Comparison of ENCODE assay signal across 9 mouse cellular contexts in genomic region chr3:52676886-52677670, GRCm38 (mm10).
DNase-seq lines count a peak whose midpoint lies in the region; ATAC-seq and TF ChIP-seq lines count a peak whose summit lies in the region.
"Had no signal": no experiment of that assay in that cellular context is flagged by ENCODE, and none has a peak within 500 bp of the region (broad histone marks: within the 10 kb centered on the region; RNA-seq: fewer than 3 reads in every experiment).

No protein-coding gene starts in this region.

- no peak overlapping the region for H3K27ac ChIP-seq in hindbrain, embryonic 14.5 days
- H3K27ac ChIP-seq in hindbrain, embryonic 11.5 days (ENCODE audit: low read depth, low read length) = no peak overlapping the region
- H3K27ac ChIP-seq in hindbrain, postnatal 0 days = no peak overlapping the region
- no peak overlapping the region for H3K27ac ChIP-seq in stomach, postnatal 0 days (replicated peaks)
- H3K27ac ChIP-seq in midbrain, embryonic 16.5 days (ENCODE audit: low read length) = no peak overlapping the region
- H3K27ac ChIP-seq: liver, embryonic 15.5 days had no signal

- 67% methylated on average over 14 of the region's 14 CpGs for WGBS in hindbrain, embryonic 14.5 days
- 90% methylated on average over 14 of the region's 14 CpGs for WGBS in hindbrain, embryonic 11.5 days
- 61% methylated on average over 14 of the region's 14 CpGs for WGBS in hindbrain, postnatal 0 days
- WGBS in stomach, postnatal 0 days = 64% methylated on average over 14 of the region's 14 CpGs
- 84% methylated on average over 14 of the region's 14 CpGs for WGBS in midbrain, embryonic 16.5 days

- no peaks in the 10 kb centered on the region for H3K36me3 ChIP-seq in hindbrain, embryonic 14.5 days (replicated peaks; ENCODE audit: control insufficient read depth, insufficient read depth)
- H3K36me3 ChIP-seq in hindbrain, embryonic 11.5 days (ENCODE audit: control insufficient read depth, insufficient read depth, low read length) = no peaks in the 10 kb centered on the region
- H3K36me3 ChIP-seq in hindbrain, postnatal 0 days (ENCODE audit: insufficient read depth, low read length) = no peaks in the 10 kb centered on the region
- H3K36me3 ChIP-seq in stomach, postnatal 0 days (ENCODE audit: control insufficient read depth, insufficient read depth, low read length) = no peaks in the 10 kb centered on the region
- H3K36me3 ChIP-seq in midbrain, embryonic 16.5 days (ENCODE audit: control insufficient read depth, insufficient read depth, low read length) = no peaks in the 10 kb centered on the region
- H3K36me3 ChIP-seq: liver, embryonic 15.5 days had no signal

- DNase-seq in hindbrain, embryonic 14.5 days (ENCODE audit: low spot score) = no peak
- no peak for DNase-seq in hindbrain, embryonic 11.5 days (ENCODE audit: low spot score)
- DNase-seq in urinary bladder, postnatal 14 days (ENCODE audit: low spot score) = peak; percentile 24
- DNase-seq in urinary bladder, postnatal 25 days (ENCODE audit: low spot score) = no peak
- peak; percentile 49 for DNase-seq in hindbrain, postnatal 0 days (ENCODE audit: low spot score)
- DNase-seq in stomach, postnatal 0 days (ENCODE audit: low spot score) = no peak
- DNase-seq in urinary bladder, adult 2 months (ENCODE audit: low spot score) = no peak

- TF ChIP-seq CTCF in hindbrain, postnatal 0 days (IDR thresholded peaks at IDR 0.05; ENCODE audit: low read depth) = no peak
- no peak for TF ChIP-seq CTCF in stomach, postnatal 0 days (IDR thresholded peaks at IDR 0.05; ENCODE audit: low read depth)

- TF ChIP-seq EP300 in stomach, postnatal 0 days (optimal IDR thresholded peaks at IDR 0.05) = no peak

- peaks cover 27% of the 10 kb centered on the region for H3K27me3 ChIP-seq in hindbrain, embryonic 14.5 days (ENCODE audit: control insufficient read depth, insufficient read depth, low read length)
- peaks cover 21% of the 10 kb centered on the region for H3K27me3 ChIP-seq in hindbrain, embryonic 11.5 days (ENCODE audit: control insufficient read depth, insufficient read depth, low read length)
- no peaks in the 10 kb centered on the region; the same call in 1 of the 2 replicates for H3K27me3 ChIP-seq in hindbrain, postnatal 0 days (ENCODE audit: insufficient read depth, low read length)
- H3K27me3 ChIP-seq in stomach, postnatal 0 days (ENCODE audit: control insufficient read depth, insufficient read depth, low read length) = no peaks in the 10 kb centered on the region
- H3K27me3 ChIP-seq in midbrain, embryonic 16.5 days (ENCODE audit: control insufficient read depth, insufficient read depth, low read depth, low read length) = peaks cover 6% of the 10 kb centered on the region; the same call in 1 of the 2 replicates
- H3K27me3 ChIP-seq: liver, embryonic 15.5 days had no signal

- no peak overlapping the region for H3K9ac ChIP-seq in hindbrain, embryonic 14.5 days
- no peak overlapping the region for H3K9ac ChIP-seq in hindbrain, embryonic 11.5 days (ENCODE audit: low read depth, low read length)
- no peak overlapping the region for H3K9ac ChIP-seq in hindbrain, postnatal 0 days (replicated peaks; ENCODE audit: low read length)
- H3K9ac ChIP-seq in stomach, postnatal 0 days (ENCODE audit: low read length) = no peak overlapping the region
- H3K9ac ChIP-seq in midbrain, embryonic 16.5 days (ENCODE audit: low read depth, low read length) = no peak overlapping the region
- H3K9ac ChIP-seq: liver, embryonic 15.5 days had no signal

- ATAC-seq in hindbrain, embryonic 14.5 days (ENCODE audit: low FRiP score) = 0 out of 2 replicates have a peak, but pooled peaks have one; percentile 64
- no peak for ATAC-seq in hindbrain, embryonic 11.5 days (ENCODE audit: low FRiP score)
- peak; percentile 84 for ATAC-seq in hindbrain, postnatal 0 days
- peak; percentile 53; the same call in 1 of the 2 replicates for ATAC-seq in stomach, postnatal 0 days (ENCODE audit: low FRiP score, low TSS enrichment)
- ATAC-seq in midbrain, embryonic 16.5 days = no peak

- no peak overlapping the region for H3K4me2 ChIP-seq in hindbrain, embryonic 14.5 days (replicated peaks)
- H3K4me2 ChIP-seq in hindbrain, embryonic 11.5 days (replicated peaks; ENCODE audit: low read depth, low read length) = no peak overlapping the region
- no peak overlapping the region for H3K4me2 ChIP-seq in hindbrain, postnatal 0 days (ENCODE audit: low read depth, low read length)
- H3K4me2 ChIP-seq in stomach, postnatal 0 days (replicated peaks; ENCODE audit: low read depth) = no peak overlapping the region
- H3K4me2 ChIP-seq in midbrain, embryonic 16.5 days (ENCODE audit: low read length) = no peak overlapping the region
- H3K4me2 ChIP-seq: liver, embryonic 15.5 days had no signal

- peaks cover 7% of the 10 kb centered on the region; the same call in 1 of the 2 replicates for H3K9me3 ChIP-seq in hindbrain, embryonic 14.5 days (ENCODE audit: control insufficient read depth, low read length)
- H3K9me3 ChIP-seq in hindbrain, embryonic 11.5 days (ENCODE audit: control insufficient read depth, low read length) = no peaks in the 10 kb centered on the region; the same call in 1 of the 2 replicates
- H3K9me3 ChIP-seq in hindbrain, postnatal 0 days (ENCODE audit: low read length) = peaks cover 8% of the 10 kb centered on the region; the same call in 1 of the 2 replicates
- no peaks in the 10 kb centered on the region for H3K9me3 ChIP-seq in stomach, postnatal 0 days (ENCODE audit: control insufficient read depth, low read length)
- peaks cover 8% of the 10 kb centered on the region; the same call in 1 of the 2 replicates for H3K9me3 ChIP-seq in midbrain, embryonic 16.5 days (replicated peaks; ENCODE audit: control insufficient read depth, low read length, poor library complexity, severe bottlenecking)
- H3K9me3 ChIP-seq: liver, embryonic 15.5 days had no signal

- peaks cover 7% of the 10 kb centered on the region for H3K4me1 ChIP-seq in hindbrain, embryonic 14.5 days (replicated peaks; ENCODE audit: control insufficient read depth, insufficient read depth, low read length)
- H3K4me1 ChIP-seq in hindbrain, embryonic 11.5 days (replicated peaks; ENCODE audit: control insufficient read depth, insufficient read depth, low read length) = no peaks in the 10 kb centered on the region; the same call in 1 of the 2 replicates
- no peaks in the 10 kb centered on the region for H3K4me1 ChIP-seq in hindbrain, postnatal 0 days (ENCODE audit: insufficient read depth, low read length)
- no peaks in the 10 kb centered on the region for H3K4me1 ChIP-seq in stomach, postnatal 0 days (replicated peaks; ENCODE audit: control insufficient read depth, insufficient read depth)
- no peaks in the 10 kb centered on the region for H3K4me1 ChIP-seq in midbrain, embryonic 16.5 days (ENCODE audit: control insufficient read depth, insufficient read depth, low read length)
- H3K4me1 ChIP-seq: liver, embryonic 15.5 days had no signal

- H3K4me3 ChIP-seq in hindbrain, embryonic 14.5 days (replicated peaks; ENCODE audit: low read length) = no peak overlapping the region
- no peak overlapping the region for H3K4me3 ChIP-seq in hindbrain, embryonic 11.5 days (ENCODE audit: low read depth, low read length)
- H3K4me3 ChIP-seq in hindbrain, postnatal 0 days (ENCODE audit: low read length) = no peak overlapping the region
- no peak overlapping the region for H3K4me3 ChIP-seq in stomach, postnatal 0 days (ENCODE audit: low read depth, low read length)
- H3K4me3 ChIP-seq in midbrain, embryonic 16.5 days (ENCODE audit: low read depth, low read length) = no peak overlapping the region
- H3K4me3 ChIP-seq: liver, embryonic 15.5 days had no signal

Comparison
In these comparisons a context has a peak if more than half of its experiments do, and no peak if none do; other contexts are left out.
1. ATAC-seq: peak in hindbrain, embryonic 14.5 days (single experiment), hindbrain, postnatal 0 days (single experiment) and stomach, postnatal 0 days (single experiment); none in hindbrain, embryonic 11.5 days (single experiment) and midbrain, embryonic 16.5 days (single experiment).
2. DNase-seq: peak in urinary bladder, postnatal 14 days (single experiment) and hindbrain, postnatal 0 days (single experiment); none in hindbrain, embryonic 14.5 days (single experiment), hindbrain, embryonic 11.5 days (single experiment), urinary bladder, postnatal 25 days (single experiment), stomach, postnatal 0 days (single experiment) and urinary bladder, adult 2 months (single experiment).